Mouse (Mus musculus): Measurements from ENCODE around the gene Tesc.

Gene Tesc

GRCm38 (mm10) chr5:118065516-118066255 lies 38.1 kb downstream of the Tesc start:
- DNase-seq (ENCODE audit: low read depth, low spot score): no peak
- Histone ChIP-seq H3K27me3 (ENCODE audit: control insufficient read depth, insufficient read depth, low read length, poor library complexity, severe bottlenecking) (no peaks in the 10 kb centered on the region), H3K36me3 (ENCODE audit: control insufficient read depth, insufficient read depth, low read length, poor library complexity, severe bottlenecking) (no peaks in the 10 kb centered on the region)

GRCm38 (mm10) chr5:118066828-118067227 lies 39.3 kb downstream of the Tesc start:
- DNase-seq (ENCODE audit: low read depth, low spot score): peak; percentile 55
- Histone ChIP-seq H3K36me3 (ENCODE audit: control insufficient read depth, insufficient read depth, low read length, poor library complexity, severe bottlenecking) (no peaks in the 10 kb centered on the region), H3K27me3 (ENCODE audit: control insufficient read depth, insufficient read depth, low read length, poor library complexity, severe bottlenecking) (no peaks in the 10 kb centered on the region)

- no peak for DNase-seq (ENCODE audit: low read depth, low spot score)
- Histone ChIP-seq H3K27me3 (ENCODE audit: control insufficient read depth, insufficient read depth, low read length, poor library complexity, severe bottlenecking) (no peaks in the 10 kb centered on the region), H3K36me3 (ENCODE audit: control insufficient read depth, insufficient read depth, low read length, poor library complexity, severe bottlenecking) (no peaks in the 10 kb centered on the region)
Measured at GRCm38 (mm10) chr5:118067572-118067971, 40.0 kb downstream of the Tesc start.

- no peaks in the 10 kb centered on the region for H3K36me3 ChIP-seq (ENCODE audit: control insufficient read depth, insufficient read depth, low read length, poor library complexity, severe bottlenecking)
- no peaks in the 10 kb centered on the region for H3K27me3 ChIP-seq (ENCODE audit: control insufficient read depth, insufficient read depth, low read length, poor library complexity, severe bottlenecking)
- no peak for DNase-seq (ENCODE audit: low read depth, low spot score)
Measured at GRCm38 (mm10) chr5:118067984-118068494, 40.5 kb downstream of the Tesc start.

- peak; percentile 60 for DNase-seq (ENCODE audit: low read depth, low spot score)
- Histone ChIP-seq H3K36me3 (ENCODE audit: control insufficient read depth, insufficient read depth, low read length, poor library complexity, severe bottlenecking) (no peaks in the 10 kb centered on the region), H3K27me3 (ENCODE audit: control insufficient read depth, insufficient read depth, low read length, poor library complexity, severe bottlenecking) (no peaks in the 10 kb centered on the region)
Measured at GRCm38 (mm10) chr5:118069315-118069714, 41.8 kb downstream of the Tesc start.

GRCm38 (mm10) chr5:118071766-118072165 lies 44.2 kb downstream of the Tesc start:
- H3K36me3 ChIP-seq (ENCODE audit: control insufficient read depth, insufficient read depth, low read length, poor library complexity, severe bottlenecking): peaks cover 1% of the 10 kb centered on the region
- DNase-seq (ENCODE audit: low read depth, low spot score): no peak
- no peaks in the 10 kb centered on the region for H3K27me3 ChIP-seq (ENCODE audit: control insufficient read depth, insufficient read depth, low read length, poor library complexity, severe bottlenecking)

GRCm38 (mm10) chr5:118073213-118073773 lies 45.8 kb downstream of the Tesc start:
- no peak for DNase-seq (ENCODE audit: low read depth, low spot score)
- Histone ChIP-seq H3K27me3 (ENCODE audit: control insufficient read depth, insufficient read depth, low read length, poor library complexity, severe bottlenecking) (no peaks in the 10 kb centered on the region), H3K36me3 (ENCODE audit: control insufficient read depth, insufficient read depth, low read length, poor library complexity, severe bottlenecking) (peaks cover 2% of the 10 kb centered on the region)

GRCm38 (mm10) chr5:118076721-118077592 lies 49.4 kb downstream of the Tesc start:
- DNase-seq (ENCODE audit: low read depth, low spot score): no peak
- Histone ChIP-seq H3K36me3 (ENCODE audit: control insufficient read depth, insufficient read depth, low read length, poor library complexity, severe bottlenecking) (peaks cover 2% of the 10 kb centered on the region), H3K27me3 (ENCODE audit: control insufficient read depth, insufficient read depth, low read length, poor library complexity, severe bottlenecking) (no peaks in the 10 kb centered on the region)

GRCm38 (mm10) chr5:118078550-118078949 lies 51.0 kb downstream of the Tesc start:
- no peaks in the 10 kb centered on the region for H3K27me3 ChIP-seq (ENCODE audit: control insufficient read depth, insufficient read depth, low read length, poor library complexity, severe bottlenecking)
- no peak for DNase-seq (ENCODE audit: low read depth, low spot score)
- peaks cover 2% of the 10 kb centered on the region for H3K36me3 ChIP-seq (ENCODE audit: control insufficient read depth, insufficient read depth, low read length, poor library complexity, severe bottlenecking)

- peaks cover 2% of the 10 kb centered on the region for H3K36me3 ChIP-seq (ENCODE audit: control insufficient read depth, insufficient read depth, low read length, poor library complexity, severe bottlenecking)
- no peaks in the 10 kb centered on the region for H3K27me3 ChIP-seq (ENCODE audit: control insufficient read depth, insufficient read depth, low read length, poor library complexity, severe bottlenecking)
- no peak for DNase-seq (ENCODE audit: low read depth, low spot score)
Measured at GRCm38 (mm10) chr5:118079354-118079753, 51.8 kb downstream of the Tesc start.

- Histone ChIP-seq H3K27me3 (ENCODE audit: control insufficient read depth, insufficient read depth, low read length, poor library complexity, severe bottlenecking) (no peaks in the 10 kb centered on the region), H3K36me3 (ENCODE audit: control insufficient read depth, insufficient read depth, low read length, poor library complexity, severe bottlenecking) (peaks cover 2% of the 10 kb centered on the region)
- peak; percentile 5 for DNase-seq (ENCODE audit: low read depth, low spot score)
Measured at GRCm38 (mm10) chr5:118079839-118080250, 52.3 kb downstream of the Tesc start.

- H3K36me3 ChIP-seq (ENCODE audit: control insufficient read depth, insufficient read depth, low read length, poor library complexity, severe bottlenecking): peaks cover 2% of the 10 kb centered on the region; the same call in 1 of the 2 replicates
- H3K27me3 ChIP-seq (ENCODE audit: control insufficient read depth, insufficient read depth, low read length, poor library complexity, severe bottlenecking): no peaks in the 10 kb centered on the region
- DNase-seq (ENCODE audit: low read depth, low spot score): peak; percentile 4
Measured at GRCm38 (mm10) chr5:118081374-118081949, 53.9 kb downstream of the Tesc start.

- no peaks in the 10 kb centered on the region for H3K36me3 ChIP-seq (ENCODE audit: control insufficient read depth, insufficient read depth, low read length, poor library complexity, severe bottlenecking)
- DNase-seq (ENCODE audit: low read depth, low spot score): peak; percentile 45
- H3K27me3 ChIP-seq (ENCODE audit: control insufficient read depth, insufficient read depth, low read length, poor library complexity, severe bottlenecking): no peaks in the 10 kb centered on the region
Measured at GRCm38 (mm10) chr5:118081996-118082395, 54.5 kb downstream of the Tesc start.

- no peaks in the 10 kb centered on the region for H3K36me3 ChIP-seq (ENCODE audit: control insufficient read depth, insufficient read depth, low read length, poor library complexity, severe bottlenecking)
- no peaks in the 10 kb centered on the region for H3K27me3 ChIP-seq (ENCODE audit: control insufficient read depth, insufficient read depth, low read length, poor library complexity, severe bottlenecking)
- no peak for DNase-seq (ENCODE audit: low read depth, low spot score)
Measured at GRCm38 (mm10) chr5:118083060-118083638, 55.6 kb downstream of the Tesc start.

Measured in splenic B cell, adult 2 months (primary cell).